Mouse (Mus musculus) thymus, adult 2 months (tissue): Measurements from ENCODE around the gene Hic2. TPM values are rescaled to one million over a fixed set of nuclear protein-coding genes. Genes with fewer than 3 reads are reported as not detected.

ENCODE experiments used
- DNase-seq: peaks from one replicate; pipeline ENCODE4 v3.0.0; 2021
- H3K27ac ChIP-seq: fragments of 200-500 bp; 2 replicates; pipeline ENCODE4 v1.5.1; 2012; ENCODE audit warnings: low read length, control low read depth; ENCODE audit not compliant: control insufficient read depth, insufficient read depth
- H3K27me3 ChIP-seq: fragments of 200-500 bp; 2 replicates; pipeline ENCODE4 v1.6.1; 2012; ENCODE audit warnings: mild to moderate bottlenecking, low read length, moderate library complexity, mixed read lengths; ENCODE audit not compliant: control insufficient read depth, insufficient read depth
- H3K36me3 ChIP-seq: fragments of 200-500 bp; 2 replicates; pipeline ENCODE4 v1.6.1; 2012; ENCODE audit warnings: mild to moderate bottlenecking, low read length, moderate library complexity; ENCODE audit not compliant: control insufficient read depth, insufficient read depth
- H3K4me1 ChIP-seq: fragments of 200-500 bp; replicated peaks from 2 replicates; pipeline ENCODE4 v1.6.1; 2012; ENCODE audit warnings: low read length; ENCODE audit not compliant: control insufficient read depth, insufficient read depth
- H3K4me3 ChIP-seq: fragments of 200-500 bp; 2 replicates; pipeline ENCODE4 v1.5.1; 2012; ENCODE audit warnings: mild to moderate bottlenecking, low read length, control low read depth, moderate library complexity; ENCODE audit not compliant: control insufficient read depth, insufficient read depth
- CTCF ChIP-seq: fragments of 200-500 bp; IDR thresholded peaks from 2 replicates; pipeline ENCODE4 v1.5.1; 2012; ENCODE audit warnings: mild to moderate bottlenecking, control low read depth, low read length, moderate library complexity, borderline replicate concordance; ENCODE audit not compliant: control insufficient read depth, poor library complexity, insufficient read depth; ENCODE audit errors: extremely low read depth
- POLR2A ChIP-seq: fragments of 200-500 bp; IDR thresholded peaks from 2 replicates; pipeline ENCODE4 v1.6.1; 2012; ENCODE audit warnings: mild to moderate bottlenecking, low read length, control low read depth, moderate library complexity; ENCODE audit not compliant: control insufficient read depth, poor library complexity, insufficient read depth; ENCODE audit errors: extremely low read depth
- WGBS: fragments of 180-500 bp; shearing (Covaris S2); methylation state at CpG from one replicate; pipeline ENCODE4 v1.1.7; 2018; 5-methylcytosine and 5-hydroxymethylcytosine counted together
- polyA plus RNA-seq: library from polyadenylated mRNA; depleted of rRNA; stranded (reverse); fragments of >200 nt; gene quantifications from 2 replicates; pipeline ENCODE4 v1.2.3, GENCODE M21; 2012; rRNA removed

The Hic2 gene
- polyA plus RNA-seq, 1 experiment: 6.0 TPM

DNA sequence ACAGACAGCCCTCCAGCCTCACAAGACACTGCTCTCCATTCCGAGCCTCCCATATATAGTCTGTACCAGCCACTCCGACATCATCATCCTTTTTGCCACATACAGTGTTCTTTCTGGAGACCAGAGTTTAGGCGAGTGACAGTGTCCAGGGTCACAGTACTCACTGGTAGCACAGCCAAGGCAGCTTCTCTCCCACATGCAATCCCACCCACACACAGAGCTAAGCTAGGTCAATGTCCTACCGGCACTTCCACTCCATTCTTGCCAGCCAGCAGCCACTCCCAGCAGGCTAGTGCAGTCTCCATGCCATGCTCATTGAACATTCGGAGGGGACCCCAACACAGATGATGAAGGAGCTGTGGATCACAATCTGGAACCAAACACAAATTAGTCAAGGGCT, 74.1 kb downstream of the Hic2 start:
- Histone ChIP-seq H3K27me3 (no peaks in the 10 kb centered on the region), H3K4me3 (no peak overlapping the region), H3K36me3 (peaks cover 36% of the 10 kb centered on the region), H3K27ac (no peak overlapping the region), H3K4me1 (no peaks in the 10 kb centered on the region)
- TF ChIP-seq CTCF (no peak), POLR2A (no peak)
- WGBS: 98% methylated on average over 5 of the region's 5 CpGs
- DNase-seq: no peak

- 97% methylated on average over 10 of the region's 10 CpGs for WGBS
- peaks cover 26% of the 10 kb centered on the region for H3K36me3 ChIP-seq
- H3K4me1 ChIP-seq: no peaks in the 10 kb centered on the region
- TF ChIP-seq POLR2A (no peak), CTCF (no peak)
- no peak overlapping the region for H3K4me3 ChIP-seq
- H3K27ac ChIP-seq: no peak overlapping the region
- H3K27me3 ChIP-seq: no peaks in the 10 kb centered on the region
- DNase-seq: no peak
Observed at GRCm38 (mm10) chr16:17309036-17309435, 75.7 kb downstream of the Hic2 start.

DNA sequence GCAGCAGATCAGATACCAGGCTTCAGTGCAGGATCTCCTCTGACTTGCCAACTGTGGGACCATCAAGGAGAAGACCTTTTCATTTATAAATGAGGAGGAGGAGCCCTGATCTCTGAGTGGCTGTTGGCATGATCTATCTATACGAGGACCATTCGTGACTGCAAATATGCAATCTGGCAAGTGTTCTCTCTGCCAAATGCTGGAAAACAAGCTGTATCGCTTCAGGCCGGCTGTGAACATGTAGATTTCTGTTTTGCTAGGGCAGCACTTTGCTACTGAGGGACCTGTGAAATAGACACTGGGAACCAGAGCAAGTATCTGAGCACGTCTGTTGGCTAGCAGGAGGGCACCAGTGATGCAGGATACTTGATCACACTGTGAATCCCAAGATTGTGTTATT, 79.2 kb downstream of the Hic2 start:
- H3K27ac ChIP-seq: no peak overlapping the region
- H3K4me1 ChIP-seq: no peaks in the 10 kb centered on the region
- TF ChIP-seq POLR2A (no peak), CTCF (no peak)
- H3K36me3 ChIP-seq: peaks cover 38% of the 10 kb centered on the region
- WGBS: 97% methylated on average over 5 of the region's 5 CpGs
- no peak for DNase-seq
- no peak overlapping the region for H3K4me3 ChIP-seq
- no peaks in the 10 kb centered on the region for H3K27me3 ChIP-seq

Other genes with a start within 250 kb of the Hic2 start
- 3.8 and 5.7 TPM in 2 replicates for gene Ypel1, start 163.9 kb upstream of the Hic2 start, polyA plus RNA-seq
- gene Ppil2, start 122.3 kb upstream of the Hic2 start, polyA plus RNA-seq: 163 and 176 TPM in 2 replicates
- gene 2610318N02Rik, start 108.4 kb upstream of the Hic2 start, polyA plus RNA-seq: 105 and 118 TPM in 2 replicates
- 60.3 and 69.8 TPM in 2 replicates for gene Sdf2l1, start 101.2 kb upstream of the Hic2 start, polyA plus RNA-seq
- gene Ydjc, start 89.0 kb upstream of the Hic2 start, polyA plus RNA-seq: 19.3 and 21.4 TPM in 2 replicates
- 3.5 and 3.7 TPM in 2 replicates for gene Ccdc116, start 86.3 kb upstream of the Hic2 start, polyA plus RNA-seq
- gene Ube2l3, start 30.9 kb upstream of the Hic2 start, polyA plus RNA-seq: 70.5 and 75.0 TPM in 2 replicates
- 0.41 and 0.51 TPM in 2 replicates for gene Rimbp3, start 25.0 kb upstream of the Hic2 start, polyA plus RNA-seq
- gene Tmem191c, start 42.5 kb downstream of the Hic2 start, polyA plus RNA-seq: 63.6 and 72.6 TPM in 2 replicates
- gene Serpind1, start 97.8 kb downstream of the Hic2 start, polyA plus RNA-seq: 0.16 and 0.69 TPM in 2 replicates
- gene Snap29, start 172.4 kb downstream of the Hic2 start, polyA plus RNA-seq: 7.5 and 8.1 TPM in 2 replicates
- 75.5 and 78.4 TPM in 2 replicates for gene Pi4ka, start 172.7 kb downstream of the Hic2 start, polyA plus RNA-seq
- gene Crkl, start 218.4 kb downstream of the Hic2 start, polyA plus RNA-seq: 147 and 200 TPM in 2 replicates